Mouse (Mus musculus) hindbrain, postnatal 0 days (tissue): ENCODE measurements around the gene Hes1. TPM values are rescaled to one million over a fixed set of nuclear protein-coding genes. Genes with fewer than 3 reads are reported as not detected.
"Not testable (repeated sequence)": the region's sequence is repeated elsewhere in the genome, so short reads cannot be mapped to it uniquely, and the experiment has no call there.

Experiments used
- ATAC-seq: fragments of 200-750 bp; cut with Nextera tagmentation; 2 replicates; pipeline ENCODE4 v1.8.0; 2017; ENCODE audit warnings: mild to moderate bottlenecking, moderate TSS enrichment, moderate library complexity
- DNase-seq: peaks from one replicate; pipeline ENCODE4 v3.0.0-alpha.2; 2015; ENCODE audit warnings: low spot score
- H3K27ac ChIP-seq: fragments of 300-500 bp; sonication (generic); 2 replicates; pipeline ENCODE4 v1.5.1; 2014; ENCODE audit warnings: mild to moderate bottlenecking
- H3K27me3 ChIP-seq: fragments of 300-500 bp; sonication (generic); 2 replicates; pipeline ENCODE4 v1.6.1; 2014; ENCODE audit warnings: low read length, mixed read lengths; ENCODE audit not compliant: insufficient read depth
- H3K36me3 ChIP-seq: fragments of 300-500 bp; sonication (generic); 2 replicates; pipeline ENCODE4 v1.6.1; 2014; ENCODE audit warnings: low read length, mixed read lengths; ENCODE audit not compliant: insufficient read depth
- H3K4me1 ChIP-seq: fragments of 300-500 bp; sonication (generic); 2 replicates; pipeline ENCODE4 v1.6.1; 2014; ENCODE audit warnings: antibody characterized with exemption, low read length, mixed read lengths; ENCODE audit not compliant: insufficient read depth
- H3K4me2 ChIP-seq: fragments of 300-500 bp; sonication (generic); 2 replicates; pipeline ENCODE4 v1.6.1; 2014; ENCODE audit warnings: low read depth, mild to moderate bottlenecking, low read length, moderate library complexity, mixed read lengths
- H3K4me3 ChIP-seq: fragments of 300-500 bp; sonication (generic); 2 replicates; pipeline ENCODE4 v1.5.1; 2014; ENCODE audit warnings: low read length
- H3K9ac ChIP-seq: fragments of 300-500 bp; sonication (generic); replicated peaks from 2 replicates; pipeline ENCODE4 v1.6.1; 2014; ENCODE audit warnings: mild to moderate bottlenecking, low read length, moderate library complexity, mixed read lengths
- H3K9me3 ChIP-seq: fragments of 300-500 bp; sonication (generic); 2 replicates; pipeline ENCODE4 v1.6.1; 2016; ENCODE audit warnings: low read length, mixed read lengths
- CTCF ChIP-seq: IDR thresholded peaks from 2 replicates; pipeline ENCODE4 v1.5.1; 2016; ENCODE audit warnings: antibody characterized with exemption, control low read depth, low read depth
- WGBS: fragments of 180-500 bp; shearing (Covaris S2); extraction: QIAGEN DNeasy Blood & Tissue Kit; methylation state at CpG from one replicate; pipeline ENCODE4 v1.1.7; 2014; 5-methylcytosine and 5-hydroxymethylcytosine counted together
- polyA plus RNA-seq: library from polyadenylated mRNA; unstranded; fragments of >200 nt; fragmentation: Nextera tagmentation; extraction: Ambion mirVana; gene quantifications from 2 replicates; pipeline ENCODE4 v1.2.1, GENCODE M21; 2015
- total RNA-seq: library from RNA; depleted of rRNA; stranded (reverse); fragments of >200 nt; gene quantifications from 2 replicates; pipeline ENCODE4 v1.2.3, GENCODE M21; 2014

The Hes1 gene
- total and polyA plus RNA-seq, 2 experiments from 2014 or later = 12.5 to 19.8 TPM

DNA sequence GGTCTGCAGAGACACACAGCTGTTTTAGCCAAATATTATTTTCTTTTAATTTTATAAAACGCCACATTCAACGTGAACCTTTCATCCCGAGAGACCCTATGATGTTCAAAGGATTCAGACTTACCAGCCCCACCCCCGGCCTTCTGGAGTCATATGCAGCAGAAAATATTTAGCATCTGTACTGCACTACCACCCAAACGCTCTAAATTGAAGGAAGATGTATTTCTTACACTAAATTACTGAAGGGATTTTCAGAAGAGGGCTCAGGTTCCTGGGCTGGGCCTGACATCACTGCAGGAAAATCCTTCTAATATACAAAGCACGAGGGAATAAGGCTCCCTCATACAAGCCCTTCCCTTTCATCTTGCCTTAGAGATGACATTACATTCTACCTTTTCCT lies 39.3 kb downstream of the Hes1 start:
- DNase-seq (no peak), ATAC-seq (no peak)
- Histone ChIP-seq H3K4me2 (no peak overlapping the region), H3K36me3 (no peaks in the 10 kb centered on the region), H3K27ac (no peak overlapping the region), H3K4me1 (no peaks in the 10 kb centered on the region), H3K4me3 (no peak overlapping the region), H3K9me3 (no peaks in the 10 kb centered on the region), H3K9ac (no peak overlapping the region), H3K27me3 (no peaks in the 10 kb centered on the region)
- WGBS = 54% methylated on average over 6 of the region's 6 CpGs
- TF ChIP-seq CTCF = no peak

DNA sequence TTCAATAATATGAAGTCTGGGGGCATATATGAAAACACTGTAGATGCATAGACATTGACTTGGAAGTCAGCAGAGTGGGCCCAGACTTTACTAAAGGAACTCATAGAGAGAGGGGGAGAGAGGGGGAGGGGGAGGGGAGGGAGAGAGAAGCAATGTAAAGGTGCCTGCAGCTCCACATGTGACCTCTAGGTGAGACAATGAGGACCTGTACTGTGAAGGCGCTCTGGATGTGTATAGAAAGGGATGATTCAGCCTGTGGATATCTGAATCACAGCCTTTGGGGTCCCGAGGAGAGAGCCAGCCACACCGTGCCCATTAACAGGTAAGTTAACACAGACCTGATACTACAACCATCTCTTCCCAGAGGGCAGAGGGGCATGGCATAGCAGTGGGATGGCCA lies 40.2 kb downstream of the Hes1 start:
- H3K9ac ChIP-seq = no peak overlapping the region
- WGBS = 84% methylated on average over 3 of the region's 3 CpGs
- H3K4me1 ChIP-seq = no peaks in the 10 kb centered on the region
- H3K27me3 ChIP-seq = no peaks in the 10 kb centered on the region
- DNase-seq = no peak
- H3K36me3 ChIP-seq = no peaks in the 10 kb centered on the region
- TF ChIP-seq CTCF = no peak
- H3K4me2 ChIP-seq = no peak overlapping the region
- ATAC-seq = no peak
- no peak overlapping the region for H3K4me3 ChIP-seq
- no peak overlapping the region for H3K27ac ChIP-seq
- no peaks in the 10 kb centered on the region for H3K9me3 ChIP-seq

- Histone ChIP-seq H3K9ac (no peak overlapping the region), H3K4me1 (no peaks in the 10 kb centered on the region), H3K4me3 (no peak overlapping the region), H3K27ac (no peak overlapping the region), H3K9me3 (peaks cover 5% of the 10 kb centered on the region), H3K4me2 (no peak overlapping the region), H3K27me3 (no peaks in the 10 kb centered on the region), H3K36me3 (no peaks in the 10 kb centered on the region)
- 87% methylated on average over 7 of the region's 7 CpGs for WGBS
- no peak for ATAC-seq
- no peak for TF ChIP-seq CTCF
- no peak for DNase-seq
Measured at GRCm38 (mm10) chr16:30105476-30105875, 41.3 kb downstream of the Hes1 start.

DNA sequence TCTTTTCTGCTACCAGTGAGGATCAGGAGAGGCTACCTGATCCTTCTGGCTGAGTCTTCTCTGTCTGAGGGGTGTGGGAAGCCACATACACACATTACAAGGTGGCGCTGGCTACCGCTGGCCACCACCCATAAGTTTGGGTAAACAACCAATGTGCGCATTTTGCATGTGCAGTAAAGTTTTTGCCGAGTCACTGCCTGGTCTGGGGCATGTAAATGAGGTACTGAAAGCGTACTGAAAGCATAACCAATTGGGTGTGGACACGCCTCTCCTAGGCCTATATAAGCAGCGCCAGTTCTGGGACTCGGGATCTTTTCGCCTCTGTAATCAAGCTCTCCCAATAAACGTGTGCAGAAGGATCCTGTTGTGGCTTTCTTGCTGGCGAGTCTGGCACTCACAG lies 44.0 kb downstream of the Hes1 start:
- H3K4me3 ChIP-seq, H3K27me3 ChIP-seq, ATAC-seq: not testable (repeated sequence)

DNA sequence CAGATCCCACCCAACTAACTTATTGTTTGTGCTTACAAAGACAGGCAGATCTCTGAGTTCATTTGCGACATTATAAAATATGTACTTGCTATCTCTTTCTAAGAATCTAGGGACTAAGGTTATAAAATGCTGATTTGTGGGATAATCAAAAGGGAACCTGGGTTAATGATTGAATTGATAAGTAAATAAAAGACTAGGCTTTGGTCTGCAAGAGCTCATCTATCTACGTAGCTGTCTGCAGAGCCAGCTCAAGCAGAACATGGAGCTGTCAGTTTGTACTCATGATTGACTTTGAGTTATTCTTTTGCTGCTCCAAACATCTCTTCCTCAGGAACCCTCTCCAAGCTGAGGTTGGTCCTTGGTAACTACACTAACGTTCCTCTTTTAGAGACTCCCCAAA lies 46.3 kb downstream of the Hes1 start:
- ATAC-seq (no peak), DNase-seq (no peak)
- no peak for TF ChIP-seq CTCF
- H3K9me3 ChIP-seq = peaks cover 7% of the 10 kb centered on the region
- no peak overlapping the region for H3K4me3 ChIP-seq
- 90% methylated on average over 3 of the region's 3 CpGs for WGBS
- H3K27ac ChIP-seq = no peak overlapping the region
- no peaks in the 10 kb centered on the region for H3K27me3 ChIP-seq
- no peaks in the 10 kb centered on the region for H3K4me1 ChIP-seq
- H3K9ac ChIP-seq = no peak overlapping the region
- H3K4me2 ChIP-seq = no peak overlapping the region
- no peaks in the 10 kb centered on the region for H3K36me3 ChIP-seq

More for the DNA sequence above, 44.0 kb downstream of the Hes1 start:
- not testable (repeated sequence) for H3K36me3 ChIP-seq, DNase-seq, H3K9ac ChIP-seq, H3K4me1 ChIP-seq, H3K27ac ChIP-seq, H3K9me3 ChIP-seq, H3K4me2 ChIP-seq
- WGBS = 83% methylated on average over 11 of the region's 11 CpGs

GRCm38 (mm10) chr16:30111069-30111468 lies 46.9 kb downstream of the Hes1 start:
- ATAC-seq (no peak), DNase-seq (no peak)
- Histone ChIP-seq H3K4me1 (no peaks in the 10 kb centered on the region), H3K4me3 (no peak overlapping the region), H3K27ac (no peak overlapping the region), H3K4me2 (no peak overlapping the region), H3K27me3 (no peaks in the 10 kb centered on the region), H3K9ac (no peak overlapping the region), H3K36me3 (no peaks in the 10 kb centered on the region), H3K9me3 (peaks cover 7% of the 10 kb centered on the region)
- TF ChIP-seq CTCF = no peak

DNA sequence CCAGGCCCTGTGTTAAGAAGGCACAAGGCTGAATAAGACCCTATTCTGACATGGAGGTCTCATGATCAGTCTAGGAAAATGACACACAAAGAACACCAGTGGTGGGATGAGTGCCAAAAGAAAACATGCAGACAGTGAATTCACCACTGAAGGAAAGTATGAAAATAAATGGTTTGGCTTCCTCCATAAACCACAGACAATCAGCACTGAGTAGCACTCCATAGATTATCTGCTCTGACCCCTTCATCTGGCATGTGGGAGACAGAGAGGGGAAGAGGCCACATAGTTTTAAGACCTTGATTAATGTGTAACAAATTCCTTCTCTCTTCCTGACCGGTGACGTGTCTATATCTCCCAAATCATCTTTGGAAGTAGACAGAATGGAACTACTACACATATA lies 47.4 kb downstream of the Hes1 start:
- H3K9me3 ChIP-seq = peaks cover 7% of the 10 kb centered on the region
- no peak for TF ChIP-seq CTCF
- WGBS = 98% methylated on average over 2 of the region's 2 CpGs
- H3K36me3 ChIP-seq = no peaks in the 10 kb centered on the region
- H3K27ac ChIP-seq = no peak overlapping the region
- H3K4me2 ChIP-seq = no peak overlapping the region
- no peak overlapping the region for H3K4me3 ChIP-seq
- H3K9ac ChIP-seq = no peak overlapping the region
- H3K4me1 ChIP-seq = no peaks in the 10 kb centered on the region
- no peak for ATAC-seq
- H3K27me3 ChIP-seq = no peaks in the 10 kb centered on the region
- no peak for DNase-seq
